Mouse (Mus musculus) frontal cortex, postnatal 10 days (tissue): ENCODE results near the gene 2010003K11Rik.

Experiments
- DNase-seq, 2 experiments: peaks; one replicate each; pipeline ENCODE4 v3.0.0; 2022; ENCODE audit warnings: low spot score in 2 of 2, mixed read lengths in 1 of 2

The 2010003K11Rik gene

GRCm38 (mm10) chr19:4497263-4497973 is 965 bp downstream of the 2010003K11Rik start:
- peak in 1 of 2 experiments; percentile 69 for DNase-seq

GRCm38 (mm10) chr19:4496535-4497262 is 1.7 kb downstream of the 2010003K11Rik start:
- no peak for DNase-seq

- DNase-seq = no peak
Measured at GRCm38 (mm10) chr19:4495814-4496213, 2.6 kb downstream of the 2010003K11Rik start.

GRCm38 (mm10) chr19:4494707-4495106 is 3.7 kb downstream of the 2010003K11Rik start:
- DNase-seq = no peak

- DNase-seq = peak in 1 of 2 experiments; percentile 62
Measured at GRCm38 (mm10) chr19:4492526-4493296, 5.7 kb downstream of the 2010003K11Rik start.

GRCm38 (mm10) chr19:4491080-4491695 is 7.2 kb downstream of the 2010003K11Rik start:
- no peak for DNase-seq

GRCm38 (mm10) chr19:4487877-4488276 is 10.5 kb downstream of the 2010003K11Rik start:
- DNase-seq = no peak

GRCm38 (mm10) chr19:4485006-4485405 is 13.4 kb downstream of the 2010003K11Rik start:
- DNase-seq = no peak

GRCm38 (mm10) chr19:4482111-4482859 is 16.1 kb downstream of the 2010003K11Rik start:
- no peak for DNase-seq

- DNase-seq = no peak
Measured at GRCm38 (mm10) chr19:4481326-4481725, 17.1 kb downstream of the 2010003K11Rik start.

- DNase-seq = no peak
Measured at GRCm38 (mm10) chr19:4480041-4480440, 18.3 kb downstream of the 2010003K11Rik start.

- no peak for DNase-seq
Measured at GRCm38 (mm10) chr19:4478190-4478516, 20.2 kb downstream of the 2010003K11Rik start.

- peak; percentile 38 to 61 for DNase-seq
Measured at GRCm38 (mm10) chr19:4477345-4478189, 20.8 kb downstream of the 2010003K11Rik start, which contains the start of gene Syt12. Syt12 (minus strand) TSS chr19:4477447.

GRCm38 (mm10) chr19:4476601-4477257 is 21.7 kb downstream of the 2010003K11Rik start:
- peak in 1 of 2 experiments; percentile 51 for DNase-seq

- no peak for DNase-seq
Measured at GRCm38 (mm10) chr19:4475224-4475925, 23.0 kb downstream of the 2010003K11Rik start.

GRCm38 (mm10) chr19:4474739-4475138 is 23.6 kb downstream of the 2010003K11Rik start:
- no peak for DNase-seq

GRCm38 (mm10) chr19:4473549-4473948 is 24.8 kb downstream of the 2010003K11Rik start:
- DNase-seq = no peak

GRCm38 (mm10) chr19:4468363-4468762 is 30.0 kb downstream of the 2010003K11Rik start:
- DNase-seq = no peak

- no peak for DNase-seq
Measured at GRCm38 (mm10) chr19:4464666-4465065, 33.7 kb downstream of the 2010003K11Rik start.
